Mouse (Mus musculus): ENCODE measurements around the gene Ino80. TPM values are rescaled to one million over a fixed set of nuclear protein-coding genes. Genes with fewer than 3 reads are reported as not detected.
"Not testable (repeated sequence)": the region's sequence is repeated elsewhere in the genome, so short reads cannot be mapped to it uniquely, and the experiment has no call there.

The Ino80 gene
- polyA plus RNA-seq (2016; fragmentation: Nextera tagmentation; extraction: Ambion mirVana) = 4.1 TPM in 2 replicates

GRCm38 (mm10) chr2:119477571-119478396, at the start of gene Ino80:
Ino80 (minus strand) TSS chr2:119477687.
- H3K9ac ChIP-seq = peak within 1 kb of the TSS; percentile 99
- peaks cover 13% of the 10 kb centered on the region for H3K4me1 ChIP-seq
- under 1% methylated on average over 63 of the region's 72 CpGs for WGBS
- peak within 1 kb of the TSS; percentile 97 for H3K4me3 ChIP-seq
- no peaks in the 10 kb centered on the region for H3K27me3 ChIP-seq
- peak within 1 kb of the TSS; percentile 85 for H3K4me2 ChIP-seq (replicated peaks)
- H3K9me3 ChIP-seq (replicated peaks) = no peaks in the 10 kb centered on the region
- no peaks in the 10 kb centered on the region for H3K36me3 ChIP-seq
- peak within 1 kb of the TSS; percentile 98 for H3K27ac ChIP-seq
- peak; percentile 96 for ATAC-seq (ENCODE audit: low FRiP score)

- WGBS = 47% methylated on average over 4 of the region's 4 CpGs
- ATAC-seq (ENCODE audit: low FRiP score) = no peak
- no peak overlapping the region for H3K27ac ChIP-seq
- no peak overlapping the region for H3K4me3 ChIP-seq
- no peaks in the 10 kb centered on the region for H3K36me3 ChIP-seq
- no peaks in the 10 kb centered on the region for H3K9me3 ChIP-seq (replicated peaks)
- H3K4me2 ChIP-seq (replicated peaks) = no peak overlapping the region
- H3K27me3 ChIP-seq = no peaks in the 10 kb centered on the region
- H3K4me1 ChIP-seq = no peaks in the 10 kb centered on the region
- no peak overlapping the region for H3K9ac ChIP-seq
Observed at GRCm38 (mm10) chr2:119525422-119525821, 47.9 kb upstream of the Ino80 start.

- Histone ChIP-seq H3K4me2 (replicated peaks) (no peak overlapping the region), H3K27me3 (no peaks in the 10 kb centered on the region), H3K4me3 (no peak overlapping the region), H3K9me3 (replicated peaks) (no peaks in the 10 kb centered on the region), H3K9ac (no peak overlapping the region), H3K27ac (no peak overlapping the region), H3K4me1 (no peaks in the 10 kb centered on the region), H3K36me3 (no peaks in the 10 kb centered on the region)
- 91% methylated on average over 4 of the region's 4 CpGs for WGBS
- no peak for ATAC-seq (ENCODE audit: low FRiP score)
Observed at GRCm38 (mm10) chr2:119523836-119524235, 46.3 kb upstream of the Ino80 start.

- H3K4me3 ChIP-seq = no peak overlapping the region
- no peak for ATAC-seq (ENCODE audit: low FRiP score)
Observed at GRCm38 (mm10) chr2:119520550-119520949, 43.1 kb upstream of the Ino80 start.

GRCm38 (mm10) chr2:119516811-119517210, 39.3 kb upstream of the Ino80 start:
- no peak overlapping the region for H3K9ac ChIP-seq

More at GRCm38 (mm10) chr2:119520550-119520949, 43.1 kb upstream of the Ino80 start:
- Histone ChIP-seq H3K9me3 (replicated peaks) (no peaks in the 10 kb centered on the region), H3K9ac (no peak overlapping the region), H3K4me2 (replicated peaks) (no peak overlapping the region), H3K36me3 (no peaks in the 10 kb centered on the region), H3K27me3 (no peaks in the 10 kb centered on the region), H3K27ac (no peak overlapping the region), H3K4me1 (no peaks in the 10 kb centered on the region)
- WGBS = 79% methylated on average over 7 of the region's 7 CpGs

GRCm38 (mm10) chr2:119514026-119514522, 36.6 kb upstream of the Ino80 start:
- Histone ChIP-seq H3K9me3 (replicated peaks) (no peaks in the 10 kb centered on the region), H3K9ac (no peak overlapping the region), H3K36me3 (no peaks in the 10 kb centered on the region), H3K4me1 (no peaks in the 10 kb centered on the region), H3K27me3 (no peaks in the 10 kb centered on the region), H3K4me2 (replicated peaks) (no peak overlapping the region), H3K27ac (no peak overlapping the region), H3K4me3 (no peak overlapping the region)
- ATAC-seq (ENCODE audit: low FRiP score) = no peak
- WGBS = 86% methylated on average over 3 of the region's 3 CpGs

More at GRCm38 (mm10) chr2:119516811-119517210, 39.3 kb upstream of the Ino80 start:
- no peak overlapping the region for H3K27ac ChIP-seq
- ATAC-seq (ENCODE audit: low FRiP score) = no peak
- no peaks in the 10 kb centered on the region for H3K4me1 ChIP-seq
- H3K27me3 ChIP-seq = no peaks in the 10 kb centered on the region
- no peaks in the 10 kb centered on the region for H3K9me3 ChIP-seq (replicated peaks)
- H3K4me2 ChIP-seq (replicated peaks) = no peak overlapping the region
- H3K36me3 ChIP-seq = no peaks in the 10 kb centered on the region
- no peak overlapping the region for H3K4me3 ChIP-seq
- WGBS = 63% methylated on average over 5 of the region's 5 CpGs

GRCm38 (mm10) chr2:119512292-119512691, 34.8 kb upstream of the Ino80 start:
- no peaks in the 10 kb centered on the region for H3K27me3 ChIP-seq
- H3K9ac ChIP-seq = no peak overlapping the region
- no peak for ATAC-seq (ENCODE audit: low FRiP score)
- no peaks in the 10 kb centered on the region for H3K4me1 ChIP-seq
- no peak overlapping the region for H3K27ac ChIP-seq
- WGBS = 76% methylated on average over 3 of the region's 3 CpGs
- no peaks in the 10 kb centered on the region for H3K36me3 ChIP-seq
- no peak overlapping the region for H3K4me3 ChIP-seq
- H3K9me3 ChIP-seq (replicated peaks) = no peaks in the 10 kb centered on the region
- no peak overlapping the region for H3K4me2 ChIP-seq (replicated peaks)

GRCm38 (mm10) chr2:119510856-119511255, 33.4 kb upstream of the Ino80 start:
- 69% methylated on average over 2 of the region's 2 CpGs for WGBS
- Histone ChIP-seq H3K4me2 (replicated peaks) (no peak overlapping the region), H3K9ac (no peak overlapping the region), H3K9me3 (replicated peaks) (no peaks in the 10 kb centered on the region), H3K4me3 (no peak overlapping the region), H3K36me3 (no peaks in the 10 kb centered on the region), H3K4me1 (no peaks in the 10 kb centered on the region), H3K27ac (no peak overlapping the region), H3K27me3 (no peaks in the 10 kb centered on the region)
- ATAC-seq (ENCODE audit: low FRiP score) = no peak

GRCm38 (mm10) chr2:119508518-119508917, 31.0 kb upstream of the Ino80 start:
- WGBS = 65% methylated on average over 7 of the region's 7 CpGs

GRCm38 (mm10) chr2:119507108-119507507, 29.6 kb upstream of the Ino80 start:
- Histone ChIP-seq H3K27me3 (no peaks in the 10 kb centered on the region), H3K27ac (no peak overlapping the region), H3K36me3 (no peaks in the 10 kb centered on the region), H3K4me3 (no peak overlapping the region), H3K4me2 (replicated peaks) (no peak overlapping the region), H3K9me3 (replicated peaks) (no peaks in the 10 kb centered on the region), H3K4me1 (no peaks in the 10 kb centered on the region), H3K9ac (no peak overlapping the region)
- no peak for ATAC-seq (ENCODE audit: low FRiP score)

More at GRCm38 (mm10) chr2:119508518-119508917, 31.0 kb upstream of the Ino80 start:
- not testable (repeated sequence) for H3K4me2 ChIP-seq (replicated peaks); ATAC-seq (ENCODE audit: low FRiP score); H3K27me3 ChIP-seq; H3K4me1 ChIP-seq; H3K9me3 ChIP-seq (replicated peaks); H3K4me3 ChIP-seq; H3K27ac ChIP-seq; H3K9ac ChIP-seq; H3K36me3 ChIP-seq

GRCm38 (mm10) chr2:119500965-119501652, 23.6 kb upstream of the Ino80 start:
- ATAC-seq (ENCODE audit: low FRiP score) = no peak

GRCm38 (mm10) chr2:119498859-119499258, 21.4 kb upstream of the Ino80 start:
- no peak for ATAC-seq (ENCODE audit: low FRiP score)
- Histone ChIP-seq H3K9me3 (replicated peaks) (no peaks in the 10 kb centered on the region), H3K4me3 (no peak overlapping the region), H3K9ac (no peak overlapping the region), H3K27me3 (no peaks in the 10 kb centered on the region), H3K36me3 (no peaks in the 10 kb centered on the region), H3K4me1 (no peaks in the 10 kb centered on the region), H3K27ac (no peak overlapping the region), H3K4me2 (replicated peaks) (no peak overlapping the region)
- 83% methylated on average over 2 of the region's 2 CpGs for WGBS

More at GRCm38 (mm10) chr2:119500965-119501652, 23.6 kb upstream of the Ino80 start:
- Histone ChIP-seq H3K9me3 (replicated peaks) (no peaks in the 10 kb centered on the region), H3K4me1 (no peaks in the 10 kb centered on the region), H3K36me3 (no peaks in the 10 kb centered on the region), H3K4me2 (replicated peaks) (no peak overlapping the region), H3K27ac (no peak overlapping the region), H3K27me3 (no peaks in the 10 kb centered on the region), H3K9ac (no peak overlapping the region), H3K4me3 (no peak overlapping the region)
- 76% methylated on average over 2 of the region's 2 CpGs for WGBS
